Mouse (Mus musculus) hindbrain, postnatal 0 days (tissue): ENCODE results near the gene Lats2. TPM values are rescaled to one million over a fixed set of nuclear protein-coding genes. Genes with fewer than 3 reads are reported as not detected.

Experiments used
- ATAC-seq: fragments of 200-750 bp; cut with Nextera tagmentation; 2 replicates; pipeline ENCODE4 v1.8.0; 2017; ENCODE audit warnings: mild to moderate bottlenecking, moderate TSS enrichment, moderate library complexity
- DNase-seq: peaks from one replicate; pipeline ENCODE4 v3.0.0-alpha.2; 2015; ENCODE audit warnings: low spot score
- H3K27ac ChIP-seq: fragments of 300-500 bp; sonication (generic); 2 replicates; pipeline ENCODE4 v1.5.1; 2014; ENCODE audit warnings: mild to moderate bottlenecking
- H3K27me3 ChIP-seq: fragments of 300-500 bp; sonication (generic); 2 replicates; pipeline ENCODE4 v1.6.1; 2014; ENCODE audit warnings: low read length, mixed read lengths; ENCODE audit not compliant: insufficient read depth
- H3K36me3 ChIP-seq: fragments of 300-500 bp; sonication (generic); 2 replicates; pipeline ENCODE4 v1.6.1; 2014; ENCODE audit warnings: low read length, mixed read lengths; ENCODE audit not compliant: insufficient read depth
- H3K4me1 ChIP-seq: fragments of 300-500 bp; sonication (generic); 2 replicates; pipeline ENCODE4 v1.6.1; 2014; ENCODE audit warnings: antibody characterized with exemption, low read length, mixed read lengths; ENCODE audit not compliant: insufficient read depth
- H3K4me2 ChIP-seq: fragments of 300-500 bp; sonication (generic); 2 replicates; pipeline ENCODE4 v1.6.1; 2014; ENCODE audit warnings: low read depth, mild to moderate bottlenecking, low read length, moderate library complexity, mixed read lengths
- H3K4me3 ChIP-seq: fragments of 300-500 bp; sonication (generic); 2 replicates; pipeline ENCODE4 v1.5.1; 2014; ENCODE audit warnings: low read length
- H3K9ac ChIP-seq: fragments of 300-500 bp; sonication (generic); replicated peaks from 2 replicates; pipeline ENCODE4 v1.6.1; 2014; ENCODE audit warnings: mild to moderate bottlenecking, low read length, moderate library complexity, mixed read lengths
- H3K9me3 ChIP-seq: fragments of 300-500 bp; sonication (generic); 2 replicates; pipeline ENCODE4 v1.6.1; 2016; ENCODE audit warnings: low read length, mixed read lengths
- CTCF ChIP-seq: IDR thresholded peaks from 2 replicates; pipeline ENCODE4 v1.5.1; 2016; ENCODE audit warnings: antibody characterized with exemption, control low read depth, low read depth
- WGBS: fragments of 180-500 bp; shearing (Covaris S2); extraction: QIAGEN DNeasy Blood & Tissue Kit; methylation state at CpG from one replicate; pipeline ENCODE4 v1.1.7; 2014; 5-methylcytosine and 5-hydroxymethylcytosine counted together
- polyA plus RNA-seq: library from polyadenylated mRNA; unstranded; fragments of >200 nt; fragmentation: Nextera tagmentation; extraction: Ambion mirVana; gene quantifications from 2 replicates; pipeline ENCODE4 v1.2.1, GENCODE M21; 2015
- total RNA-seq: library from RNA; depleted of rRNA; stranded (reverse); fragments of >200 nt; gene quantifications from 2 replicates; pipeline ENCODE4 v1.2.3, GENCODE M21; 2014

The Lats2 gene
- total and polyA plus RNA-seq, 2 experiments from 2014 or later, result 6.2 to 14.1 TPM

DNA sequence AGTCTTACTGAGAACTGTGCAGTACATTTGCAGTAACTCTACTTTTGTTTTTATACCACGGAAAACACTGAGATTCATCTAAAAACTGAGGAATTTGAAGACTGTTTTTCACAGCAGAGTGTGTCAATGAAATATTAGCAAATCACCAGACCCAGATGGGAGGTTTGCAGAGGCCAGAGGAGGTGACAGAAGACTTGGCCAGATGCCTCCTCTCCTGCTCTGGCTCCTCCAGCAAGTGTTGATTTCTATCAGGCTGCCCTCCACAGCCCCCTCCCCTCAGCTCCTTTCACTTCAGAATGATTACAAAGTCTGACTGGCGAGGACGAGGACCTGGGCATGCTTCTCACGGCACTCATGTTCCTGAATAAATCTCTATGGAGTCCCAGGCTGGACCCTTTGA, 29.2 kb upstream of the Lats2 start:
- H3K4me2 ChIP-seq, result no peak overlapping the region
- no peak overlapping the region for H3K9ac ChIP-seq
- H3K27me3 ChIP-seq, result no peaks in the 10 kb centered on the region
- DNase-seq (no peak), ATAC-seq (no peak)
- H3K4me3 ChIP-seq, result no peak overlapping the region
- 63% methylated on average over 4 of the region's 4 CpGs for WGBS
- H3K36me3 ChIP-seq, result no peaks in the 10 kb centered on the region
- H3K9me3 ChIP-seq, result no peaks in the 10 kb centered on the region
- no peak overlapping the region for H3K27ac ChIP-seq
- no peaks in the 10 kb centered on the region for H3K4me1 ChIP-seq
- no peak for TF ChIP-seq CTCF

DNA sequence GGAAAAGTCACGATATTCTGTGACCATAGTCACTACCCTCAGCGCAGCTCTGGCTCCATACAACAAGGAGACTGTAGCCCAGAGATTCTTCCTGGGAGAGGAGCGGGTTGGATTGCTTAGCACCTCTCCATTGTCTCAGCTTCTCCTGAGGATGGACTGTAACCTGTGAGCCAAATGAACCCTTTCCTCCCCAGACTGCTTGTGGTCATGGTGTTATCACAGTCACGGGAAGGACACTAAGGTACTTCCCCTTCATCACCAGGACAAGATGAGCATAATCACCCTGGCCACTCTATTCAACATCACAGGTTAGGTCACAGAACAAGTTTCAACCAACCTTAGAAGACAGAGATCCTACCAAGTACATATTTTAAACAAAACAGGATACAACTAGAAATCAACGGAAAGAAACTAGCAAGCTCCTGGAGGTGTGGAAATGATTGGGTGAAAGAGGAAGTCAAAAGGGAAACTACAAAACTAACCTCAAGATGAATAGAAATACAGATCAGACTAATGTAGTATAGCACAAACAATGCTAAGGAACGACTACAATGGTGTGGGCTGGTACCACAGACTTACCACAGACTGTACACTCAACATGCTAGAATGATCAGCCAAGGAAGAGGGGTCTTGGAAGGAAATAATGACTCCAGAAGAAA, 14.1 kb upstream of the Lats2 start:
- no peak overlapping the region for H3K27ac ChIP-seq
- no peaks in the 10 kb centered on the region for H3K9me3 ChIP-seq
- no peak for TF ChIP-seq CTCF
- DNase-seq (no peak), ATAC-seq (no peak)
- H3K27me3 ChIP-seq, result no peaks in the 10 kb centered on the region
- no peaks in the 10 kb centered on the region for H3K4me1 ChIP-seq
- no peak overlapping the region for H3K9ac ChIP-seq
- 86% methylated on average over 6 of the region's 6 CpGs for WGBS
- no peak overlapping the region for H3K4me3 ChIP-seq
- H3K36me3 ChIP-seq, result no peaks in the 10 kb centered on the region
- no peak overlapping the region for H3K4me2 ChIP-seq

DNA sequence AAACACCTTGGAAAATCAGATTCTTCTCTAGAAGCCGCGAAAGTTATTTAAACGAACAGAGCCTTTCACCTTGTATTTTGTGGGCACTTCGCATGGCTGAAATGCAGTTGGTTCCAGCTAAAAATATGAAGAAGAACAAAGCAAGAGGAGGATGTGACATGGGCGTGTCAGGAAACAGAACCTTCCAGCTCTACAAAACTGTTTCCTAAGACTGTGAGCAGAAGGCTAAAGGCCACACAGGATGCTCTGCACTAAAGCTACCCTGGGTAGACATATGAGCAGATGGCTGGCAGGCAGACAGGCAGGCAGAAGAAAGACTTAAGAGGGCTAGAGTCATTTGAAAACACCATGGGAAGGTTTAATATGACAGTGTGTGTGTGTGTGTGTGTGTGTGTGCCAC, 10.9 kb upstream of the Lats2 start:
- 89% methylated on average over 5 of the region's 5 CpGs for WGBS
- TF ChIP-seq CTCF, result no peak
- H3K4me3 ChIP-seq, result no peak overlapping the region

DNA sequence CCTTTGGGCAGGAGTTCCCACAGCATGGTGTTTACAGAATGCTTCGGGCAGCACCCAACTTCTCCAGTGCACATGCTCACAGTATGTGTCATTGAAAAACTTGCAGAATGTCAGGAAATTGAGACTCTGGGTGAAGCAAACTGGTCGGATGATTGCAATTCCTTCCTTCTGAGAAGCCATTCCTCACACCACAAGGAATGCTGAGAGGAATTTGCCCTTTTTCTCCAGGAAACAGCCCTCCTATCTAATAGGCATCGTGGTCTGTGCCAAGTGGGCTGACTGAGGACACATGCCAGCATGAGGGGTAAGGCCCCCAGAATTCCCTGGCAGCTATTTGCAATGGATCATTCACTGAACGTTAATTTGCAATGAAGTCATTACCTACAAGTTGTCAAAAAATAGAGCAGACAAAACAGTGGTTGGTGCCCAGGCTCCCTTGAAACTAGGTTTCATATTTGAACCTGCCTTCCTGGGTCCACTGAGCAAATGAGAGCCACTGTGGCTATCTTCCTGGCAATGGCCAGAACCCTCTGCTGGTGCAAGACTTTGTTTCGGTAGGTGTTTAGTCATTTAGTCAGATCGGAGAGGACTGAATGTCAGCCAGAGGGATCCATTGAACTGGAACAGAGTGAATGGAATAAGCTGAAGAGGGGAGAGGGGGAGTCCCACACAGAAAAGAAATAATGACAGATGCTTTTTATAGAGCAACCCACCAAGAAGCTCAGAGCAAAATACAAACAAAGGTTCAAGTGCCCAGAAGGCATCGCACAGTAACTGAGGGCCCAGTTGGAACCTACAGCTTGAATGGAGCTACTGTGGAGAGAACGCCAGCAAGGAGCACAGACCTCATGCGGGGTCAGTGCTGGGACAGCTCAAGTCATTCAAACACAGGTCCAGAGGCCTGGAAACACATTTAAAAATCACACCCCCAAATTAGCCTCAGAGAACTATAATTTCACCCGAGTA, 2.5 kb upstream of the Lats2 start:
- 33% methylated on average over 10 of the region's 10 CpGs for WGBS

More for the DNA sequence above, 10.9 kb upstream of the Lats2 start:
- no peak for ATAC-seq
- no peak overlapping the region for H3K9ac ChIP-seq
- H3K4me1 ChIP-seq, result no peaks in the 10 kb centered on the region
- no peaks in the 10 kb centered on the region for H3K36me3 ChIP-seq
- no peaks in the 10 kb centered on the region for H3K9me3 ChIP-seq
- no peaks in the 10 kb centered on the region for H3K27me3 ChIP-seq
- no peak overlapping the region for H3K4me2 ChIP-seq
- DNase-seq, result no peak
- no peak overlapping the region for H3K27ac ChIP-seq

DNA sequence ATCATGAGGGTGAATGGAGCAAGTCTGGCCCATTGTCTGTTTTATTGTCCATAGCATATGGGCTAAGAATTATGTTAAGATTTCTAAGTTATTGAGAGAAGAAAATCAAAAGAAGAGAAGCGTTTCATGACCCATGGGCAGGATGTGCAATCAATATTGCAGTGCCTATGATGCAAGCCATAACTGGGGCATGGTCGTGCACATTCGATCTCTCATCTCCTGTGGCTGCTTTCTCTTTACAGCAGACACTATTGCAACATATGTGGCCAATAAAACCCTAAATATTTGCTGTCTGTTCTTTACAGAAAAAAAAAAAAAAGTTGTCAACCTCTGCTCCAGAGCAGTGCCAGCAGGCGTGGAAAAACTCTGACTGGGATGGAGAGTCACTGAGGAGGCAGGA, 2.1 kb downstream of the Lats2 start:
- DNase-seq, result no peak
- no peaks in the 10 kb centered on the region for H3K27me3 ChIP-seq
- 89% methylated on average over 4 of the region's 4 CpGs for WGBS
- no peak for ATAC-seq
- no peaks in the 10 kb centered on the region for H3K36me3 ChIP-seq
- H3K4me1 ChIP-seq, result no peaks in the 10 kb centered on the region
- no peak overlapping the region for H3K9ac ChIP-seq
- no peak overlapping the region for H3K27ac ChIP-seq
- H3K4me3 ChIP-seq, result no peak overlapping the region
- TF ChIP-seq CTCF, result no peak
- H3K9me3 ChIP-seq, result no peaks in the 10 kb centered on the region
- no peak overlapping the region for H3K4me2 ChIP-seq

More for the DNA sequence above, 2.5 kb upstream of the Lats2 start:
- Histone ChIP-seq H3K4me3 (no peak overlapping the region), H3K27me3 (no peaks in the 10 kb centered on the region), H3K27ac (no peak overlapping the region), H3K9me3 (no peaks in the 10 kb centered on the region), H3K4me2 (no peak overlapping the region), H3K9ac (no peak overlapping the region), H3K36me3 (no peaks in the 10 kb centered on the region), H3K4me1 (no peaks in the 10 kb centered on the region)
- ATAC-seq (no peak), DNase-seq (peak; percentile 6)
- TF ChIP-seq CTCF, result no peak

DNA sequence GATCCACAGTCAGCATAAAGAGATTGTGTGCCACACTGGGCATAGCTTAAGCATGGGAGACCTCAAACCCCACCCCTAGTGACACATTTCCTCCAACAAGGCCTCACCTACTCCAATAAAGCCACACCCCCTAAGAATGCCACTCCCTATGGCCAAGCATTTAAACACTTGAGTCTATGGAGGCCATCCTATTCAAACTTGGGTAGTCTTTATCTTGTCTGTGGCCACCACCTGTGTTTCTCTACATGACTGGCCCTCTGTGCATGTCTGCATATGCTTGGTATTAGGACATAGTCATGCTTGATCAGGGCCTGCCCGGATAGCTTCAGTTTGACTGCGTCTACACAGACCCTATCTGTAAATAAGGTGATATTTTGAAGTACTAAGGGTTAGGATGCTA, 2.5 kb downstream of the Lats2 start:
- WGBS, result 96% methylated on average over 2 of the region's 2 CpGs
- Histone ChIP-seq H3K9me3 (no peaks in the 10 kb centered on the region), H3K9ac (no peak overlapping the region), H3K27me3 (no peaks in the 10 kb centered on the region), H3K4me2 (no peak overlapping the region), H3K27ac (no peak overlapping the region), H3K4me1 (no peaks in the 10 kb centered on the region), H3K36me3 (no peaks in the 10 kb centered on the region), H3K4me3 (no peak overlapping the region)
- ATAC-seq (no peak), DNase-seq (no peak)
- no peak for TF ChIP-seq CTCF
